Mouse (Mus musculus): Measurements from ENCODE around the gene Rad51b.

DNA sequence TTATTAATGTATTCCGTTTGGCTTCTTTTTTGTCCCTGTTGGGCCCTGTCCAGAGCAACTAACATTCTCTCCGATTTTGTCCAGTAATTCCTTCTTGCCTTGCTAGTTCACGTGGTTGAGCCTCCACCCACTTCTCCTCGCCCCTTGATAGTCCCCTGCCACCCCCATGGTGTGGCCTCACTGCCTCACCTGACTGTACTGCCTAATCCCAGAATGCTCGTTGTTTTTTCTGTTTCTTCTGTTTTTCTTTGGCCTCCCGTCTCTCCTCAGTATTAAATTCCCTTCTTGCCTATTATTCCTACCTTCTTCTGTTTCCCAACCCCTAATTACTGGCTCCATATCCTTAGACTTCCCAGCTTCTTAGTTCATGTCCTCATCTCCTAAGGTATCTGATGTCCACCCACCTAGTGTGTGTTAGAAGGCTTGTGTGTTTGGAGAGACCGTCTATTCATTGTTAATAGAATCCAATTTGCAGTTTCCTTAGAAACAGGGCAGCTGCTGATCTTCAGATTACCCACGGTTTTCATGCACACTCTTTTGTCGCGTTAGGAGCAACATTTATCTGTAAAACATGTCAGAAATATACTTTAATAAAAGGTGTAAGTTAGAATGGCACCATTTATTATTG is 233.3 kb downstream of the Rad51b start:
- TF ChIP-seq CTCF (IDR thresholded peaks at IDR 0.05) = no peak
- no peak for TF ChIP-seq POLR2A (IDR thresholded peaks at IDR 0.05; ENCODE audit: insufficient read depth, low read depth, low read length)

Data from heart, adult 2 months (tissue).